Mouse (Mus musculus) gonadal fat pad, adult 2 months (tissue): ENCODE data around the gene Mmp8. TPM values are rescaled to one million over a fixed set of nuclear protein-coding genes. Genes with fewer than 3 reads are reported as not detected.

Experiments used
- DNase-seq: peaks from one replicate; pipeline ENCODE4 v3.0.0-alpha.2; 2012; ENCODE audit warnings: low read depth
- polyA plus RNA-seq: library from polyadenylated mRNA; depleted of rRNA; stranded (reverse); fragments of >200 nt; gene quantifications from 2 replicates; pipeline ENCODE4 v1.2.3, GENCODE M21; 2012; rRNA removed

Gene Mmp8
- polyA plus RNA-seq = 0.08 TPM in 1 of 2 replicates, not detected in the other

DNA sequence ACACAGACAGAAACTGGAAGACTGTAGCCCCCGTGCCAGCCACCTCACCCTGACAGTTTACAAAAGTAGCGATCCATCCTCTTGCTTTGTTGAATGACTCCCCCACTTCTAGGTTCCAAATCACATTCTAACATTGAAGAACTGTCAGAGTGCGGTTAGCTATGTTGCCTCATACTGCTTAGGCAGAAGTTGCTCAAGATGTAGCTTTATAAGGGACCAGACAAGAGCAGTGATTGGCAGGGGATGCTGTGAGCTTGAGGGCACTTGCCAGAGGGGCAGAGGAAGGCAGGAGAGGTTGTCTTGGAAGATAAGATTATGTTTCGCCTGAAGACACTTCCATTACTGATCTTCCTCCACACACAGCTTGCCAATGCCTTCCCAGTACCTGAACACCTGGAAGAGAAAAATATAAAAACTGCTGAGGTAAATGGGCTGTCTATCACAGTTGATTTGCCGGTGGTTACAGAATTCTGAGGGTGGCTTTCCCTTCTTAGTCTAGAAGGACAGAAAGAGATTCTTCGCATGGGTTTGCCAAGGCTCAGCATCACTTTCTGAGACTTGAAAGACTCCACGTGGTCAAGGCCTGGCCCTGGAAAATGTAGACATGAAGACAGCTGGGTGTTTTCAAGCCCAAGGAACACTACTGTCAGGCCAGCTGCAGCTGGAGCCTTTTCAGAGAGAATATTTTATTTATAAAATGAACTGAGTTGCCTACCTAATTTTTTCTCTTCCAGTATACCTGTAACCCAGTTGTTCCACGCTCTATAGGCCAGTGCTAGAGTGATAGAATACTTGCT, at the start of gene Mmp8:
Mmp8 (plus strand) TSS at position 236 of the 797 bp plus-strand sequence.
- DNase-seq = no peak

GRCm38 (mm10) chr9:7509619-7510233, 48.5 kb upstream of the Mmp8 start:
- DNase-seq = no peak

DNA sequence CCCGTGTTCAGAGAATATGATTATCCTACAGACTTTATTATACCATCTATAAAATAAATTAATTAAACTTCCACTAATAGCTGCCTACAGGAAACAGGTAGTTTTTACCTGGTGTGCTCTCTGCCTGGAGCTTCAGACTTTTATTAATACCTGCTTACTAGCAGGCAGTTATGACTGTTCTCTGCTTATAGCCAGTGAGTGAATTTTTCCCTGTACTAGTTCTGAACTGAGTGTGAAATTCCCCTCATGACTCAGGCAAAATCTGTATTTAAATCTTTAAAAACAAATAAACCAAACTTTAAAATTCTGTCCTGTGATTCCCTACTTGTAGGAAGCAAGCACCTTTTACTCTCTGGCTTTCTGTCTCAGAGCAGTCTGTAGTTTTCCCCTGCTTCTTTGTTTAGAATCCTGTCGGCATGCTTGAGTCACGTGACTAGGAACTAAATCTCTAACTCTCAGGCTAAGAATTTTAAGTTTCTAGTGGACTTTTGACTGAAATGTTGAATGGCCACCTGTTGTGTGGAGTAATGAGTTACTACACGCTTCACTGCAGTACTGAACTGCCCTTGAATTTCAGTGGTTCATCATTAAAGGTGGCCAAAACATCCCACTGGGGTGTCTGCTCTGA, 40.2 kb upstream of the Mmp8 start:
- no peak for DNase-seq

DNA sequence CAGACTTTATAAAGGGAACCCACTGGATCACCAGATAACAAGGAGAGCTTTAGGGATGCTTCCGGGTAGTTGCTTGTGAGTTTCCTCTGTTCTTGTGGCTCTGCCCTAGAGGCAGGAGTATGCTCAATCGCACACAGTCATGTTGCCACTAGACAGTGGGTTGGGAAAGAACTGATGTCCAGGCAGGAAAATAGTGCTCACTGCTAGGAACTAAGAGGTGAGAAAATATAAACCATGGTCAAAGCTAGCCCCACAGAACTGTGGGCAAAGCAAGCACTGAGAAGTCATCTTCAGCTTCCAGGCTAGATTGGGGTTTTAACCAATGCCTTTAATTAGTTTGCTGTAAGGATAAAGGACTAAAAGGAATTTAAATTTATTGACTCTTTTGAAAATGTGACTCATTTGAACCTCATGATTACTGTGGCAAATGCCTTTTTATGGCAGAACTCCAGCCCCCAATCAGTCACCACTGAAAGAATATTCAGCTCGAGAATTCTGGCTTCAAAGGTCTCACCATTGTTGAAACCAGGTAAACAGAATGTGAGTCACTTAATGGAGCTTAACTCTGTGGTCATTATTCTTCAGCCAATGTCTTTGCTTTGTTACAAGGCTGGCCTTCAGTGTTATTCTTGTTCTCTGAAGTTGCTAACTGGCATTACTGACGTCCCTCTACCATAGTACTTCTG, 31.9 kb upstream of the Mmp8 start:
- no peak for DNase-seq

GRCm38 (mm10) chr9:7542763-7543162, 15.5 kb upstream of the Mmp8 start:
- no peak for DNase-seq

- DNase-seq = no peak
Measured at GRCm38 (mm10) chr9:7544923-7545457, 13.3 kb upstream of the Mmp8 start.

DNA sequence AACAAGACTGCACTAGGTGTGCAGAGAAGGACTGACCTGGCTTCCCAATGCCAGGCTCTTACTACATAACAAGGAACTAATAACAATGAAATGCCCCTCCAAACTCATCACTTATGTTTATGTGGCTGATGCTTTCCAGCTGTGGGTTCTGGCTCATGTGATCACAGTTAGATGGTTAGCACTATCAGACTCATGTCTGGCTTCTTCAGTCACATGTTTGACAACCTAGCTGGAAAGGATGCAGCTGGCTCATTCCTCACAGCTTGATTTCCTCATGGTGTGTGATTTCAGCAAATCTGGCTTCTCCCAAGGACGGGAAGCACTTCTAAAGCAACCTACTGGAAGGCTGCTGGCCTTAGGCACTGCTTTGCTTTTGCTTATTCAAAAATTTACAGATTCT, 12.8 kb upstream of the Mmp8 start:
- DNase-seq = no peak

DNA sequence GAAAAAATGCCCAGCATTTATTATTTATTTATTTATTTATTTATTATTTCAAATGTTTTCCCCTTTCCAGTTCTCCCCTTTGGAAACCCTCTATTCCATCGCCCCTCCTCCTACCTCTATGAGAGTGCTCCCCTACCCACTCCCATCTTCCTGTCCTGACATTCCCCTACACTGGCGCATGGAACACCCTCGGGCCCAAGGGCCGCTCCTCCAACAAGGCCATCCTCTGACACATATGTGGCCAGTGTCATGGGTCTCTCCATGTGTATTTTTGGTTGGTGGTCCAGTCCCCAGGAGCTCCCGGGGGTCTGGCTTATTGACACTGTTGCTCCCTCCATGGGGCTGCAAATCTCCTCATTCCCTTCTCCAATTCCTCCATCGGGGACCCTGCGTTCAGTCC, 12.3 kb upstream of the Mmp8 start:
- DNase-seq = no peak

- DNase-seq = no peak
Measured at GRCm38 (mm10) chr9:7551943-7552342, 6.3 kb upstream of the Mmp8 start.

- no peak for DNase-seq
Measured at GRCm38 (mm10) chr9:7553536-7553935, 4.7 kb upstream of the Mmp8 start.

GRCm38 (mm10) chr9:7554382-7554781, 3.9 kb upstream of the Mmp8 start:
- no peak for DNase-seq

GRCm38 (mm10) chr9:7560026-7560425, 1.8 kb downstream of the Mmp8 start:
- DNase-seq = no peak

DNA sequence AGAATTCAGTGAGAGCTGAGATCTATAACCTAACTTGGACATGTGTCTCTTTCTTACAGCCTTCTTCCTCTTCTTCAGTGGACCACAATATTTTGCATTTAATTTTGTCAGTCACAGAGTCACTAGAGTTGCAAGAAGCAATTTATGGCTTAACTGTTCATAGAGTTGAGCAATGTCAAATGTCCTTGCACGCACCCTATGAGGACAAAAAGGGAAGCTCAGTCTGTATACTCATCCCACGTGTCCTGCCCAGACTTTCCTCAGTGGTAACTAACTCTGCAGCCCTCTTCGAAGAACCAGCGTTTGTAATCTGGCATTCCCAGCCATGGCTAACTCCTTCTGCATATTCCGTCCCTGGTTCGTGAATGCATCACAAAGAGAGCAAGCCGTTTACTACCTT, 9.1 kb downstream of the Mmp8 start:
- DNase-seq = peak; percentile 28

- DNase-seq = no peak
Measured at GRCm38 (mm10) chr9:7567923-7568322, 9.7 kb downstream of the Mmp8 start.

- no peak for DNase-seq
Measured at GRCm38 (mm10) chr9:7570485-7570884, 12.2 kb downstream of the Mmp8 start.

- DNase-seq = no peak
Measured at GRCm38 (mm10) chr9:7571162-7571561, 12.9 kb downstream of the Mmp8 start, which contains the start of gene Mmp27. Gene Mmp27, plus strand, starts transcription at chr9:7571396.

DNA sequence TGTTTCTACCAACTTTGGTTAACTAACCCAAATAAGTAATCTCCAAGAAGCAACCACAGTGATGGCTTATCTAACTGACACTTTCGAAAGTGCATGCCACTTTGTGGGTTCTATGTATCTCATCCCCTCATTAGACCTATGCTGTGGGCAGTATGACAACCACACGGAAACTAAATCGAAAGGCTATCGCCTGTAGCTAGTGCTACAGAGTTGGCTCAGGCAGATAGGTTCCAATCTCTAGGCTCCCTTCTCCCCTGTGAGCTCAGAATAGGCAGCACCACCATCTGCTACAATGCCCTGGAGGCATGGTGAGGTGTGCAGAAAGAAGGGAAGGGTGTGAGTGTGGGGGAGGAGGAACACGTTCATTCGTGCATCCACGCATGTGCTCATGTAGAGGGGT, 13.9 kb downstream of the Mmp8 start:
- no peak for DNase-seq

GRCm38 (mm10) chr9:7572663-7573308, 14.5 kb downstream of the Mmp8 start:
- no peak for DNase-seq

DNA sequence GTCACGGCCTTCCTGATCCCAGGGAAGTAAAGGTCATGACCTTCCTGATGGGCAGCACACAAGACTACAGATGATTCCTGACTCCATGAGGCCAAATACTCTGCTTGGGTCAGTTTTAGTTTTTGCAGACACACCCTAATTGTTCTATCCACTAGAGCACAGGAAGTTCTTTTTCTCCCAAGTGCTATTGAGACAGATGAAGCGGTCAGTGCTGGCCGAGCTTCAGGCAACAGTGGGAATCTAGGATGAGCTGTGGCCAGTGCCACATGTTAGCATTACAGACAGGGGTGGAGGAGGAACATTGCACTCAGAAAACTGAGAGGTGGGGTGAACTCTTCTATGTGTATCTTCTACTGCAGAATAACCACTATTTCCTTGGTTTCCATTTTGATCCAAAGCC, 17.3 kb downstream of the Mmp8 start:
- DNase-seq = no peak

GRCm38 (mm10) chr9:7577371-7577770, 19.1 kb downstream of the Mmp8 start:
- DNase-seq = no peak

DNA sequence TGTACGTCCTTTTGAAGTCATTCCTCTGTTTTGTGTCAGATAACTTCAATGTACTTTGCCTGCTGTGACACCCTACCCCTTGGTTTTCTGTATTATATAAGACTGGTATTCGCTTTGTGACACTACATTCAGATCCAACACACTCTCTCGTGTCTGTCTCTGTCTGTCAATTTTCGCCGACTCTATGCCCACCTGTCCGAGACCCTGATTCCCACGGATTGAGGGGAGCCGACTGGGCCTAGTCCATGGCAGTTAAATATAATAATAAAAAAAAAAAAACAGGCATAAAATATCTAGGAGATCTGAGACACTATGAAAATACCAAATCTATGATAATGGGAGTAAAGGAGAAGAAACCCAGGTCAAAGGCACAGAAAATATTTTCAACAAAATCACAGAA, 31.8 kb downstream of the Mmp8 start:
- no peak for DNase-seq
